Mouse (Mus musculus) retina, postnatal 7 days (tissue): ENCODE results near the gene Gstm1.

Experiments
- DNase-seq: peaks from one replicate; pipeline ENCODE4 v3.0.0-alpha.2; 2012; ENCODE audit warnings: low read depth, low spot score

Gene Gstm1

GRCm38 (mm10) chr3:107965592-107965991, 52.2 kb downstream of the Gstm1 start:
- DNase-seq = no peak

DNA sequence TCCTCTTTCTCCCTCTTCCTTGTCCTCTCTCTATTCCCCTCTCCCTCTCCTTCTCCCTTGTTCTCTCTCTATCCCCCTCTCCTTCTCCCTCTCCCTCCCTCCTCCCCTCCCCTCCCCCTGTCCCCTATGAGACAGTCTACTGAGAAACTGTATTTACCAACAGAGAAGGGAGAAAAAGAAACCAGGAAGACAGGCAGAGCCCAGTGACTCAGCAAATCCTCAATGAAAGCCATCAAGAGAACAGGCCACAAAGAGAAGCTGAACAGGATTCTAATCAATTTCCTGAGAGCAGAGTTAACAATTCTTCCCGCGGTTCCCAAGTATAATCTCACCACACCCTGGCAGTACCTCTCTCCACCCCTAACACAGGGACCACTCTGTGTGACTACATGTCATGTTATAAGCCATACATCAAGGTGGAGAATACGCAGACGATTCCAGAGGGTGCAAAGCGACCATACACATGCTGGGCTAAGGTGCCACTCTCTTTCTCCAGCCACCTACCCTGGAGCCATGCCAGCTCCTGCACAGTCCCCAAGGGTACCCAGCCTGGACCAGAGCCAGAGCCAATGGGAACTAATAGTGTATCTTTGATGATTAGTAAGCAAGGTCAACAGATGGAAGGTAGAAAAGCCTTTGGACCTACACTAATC, 53.0 kb downstream of the Gstm1 start:
- DNase-seq = no peak

- DNase-seq = no peak
Observed at GRCm38 (mm10) chr3:107964026-107964425, 53.7 kb downstream of the Gstm1 start.
